Mouse (Mus musculus): ENCODE measurements at regions not wholly inside any gene's neighbourhood (a gene's known extent, or its start where the extent isn't known, plus 50 kb on each side); places are given as distances from the start of the nearest gene placed in this dataset.
A peak's percentile ranks its signal among the peaks of the same experiment; 100 is the strongest.

DNA sequence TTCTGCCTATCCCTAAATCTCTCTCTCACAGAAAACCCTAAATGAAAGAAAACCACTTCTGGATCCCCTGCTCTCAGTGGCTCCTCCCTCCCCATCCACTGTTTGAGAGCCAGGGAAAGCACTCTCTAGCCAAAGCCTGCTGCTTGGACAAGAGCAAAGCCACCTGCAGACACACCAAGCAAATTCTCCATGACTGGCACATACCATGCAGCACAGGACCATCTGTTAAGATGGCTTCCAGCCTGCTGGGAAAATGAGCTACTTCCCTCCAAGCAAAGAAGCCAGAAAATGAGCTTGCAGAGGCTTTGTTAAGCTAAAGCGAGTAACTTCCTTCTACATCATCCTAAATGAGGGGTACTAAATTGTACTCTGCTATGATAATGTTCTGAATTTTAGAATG, 534.6 kb upstream of the Lmcd1 start:
- no peaks in the 10 kb centered on the region for H3K36me3 ChIP-seq (replicated peaks)
- no peak overlapping the region for H3K4me2 ChIP-seq
- ATAC-seq (replicated peaks): no peak
- no peaks in the 10 kb centered on the region for H3K4me1 ChIP-seq
- no peak overlapping the region for H3K9ac ChIP-seq
- H3K4me3 ChIP-seq: no peak overlapping the region
- no peak overlapping the region for H3K27ac ChIP-seq
- WGBS: 90% methylated on average over 1 of the region's 1 CpGs
- H3K27me3 ChIP-seq (replicated peaks): no peaks in the 10 kb centered on the region
- no peaks in the 10 kb centered on the region for H3K9me3 ChIP-seq

DNA sequence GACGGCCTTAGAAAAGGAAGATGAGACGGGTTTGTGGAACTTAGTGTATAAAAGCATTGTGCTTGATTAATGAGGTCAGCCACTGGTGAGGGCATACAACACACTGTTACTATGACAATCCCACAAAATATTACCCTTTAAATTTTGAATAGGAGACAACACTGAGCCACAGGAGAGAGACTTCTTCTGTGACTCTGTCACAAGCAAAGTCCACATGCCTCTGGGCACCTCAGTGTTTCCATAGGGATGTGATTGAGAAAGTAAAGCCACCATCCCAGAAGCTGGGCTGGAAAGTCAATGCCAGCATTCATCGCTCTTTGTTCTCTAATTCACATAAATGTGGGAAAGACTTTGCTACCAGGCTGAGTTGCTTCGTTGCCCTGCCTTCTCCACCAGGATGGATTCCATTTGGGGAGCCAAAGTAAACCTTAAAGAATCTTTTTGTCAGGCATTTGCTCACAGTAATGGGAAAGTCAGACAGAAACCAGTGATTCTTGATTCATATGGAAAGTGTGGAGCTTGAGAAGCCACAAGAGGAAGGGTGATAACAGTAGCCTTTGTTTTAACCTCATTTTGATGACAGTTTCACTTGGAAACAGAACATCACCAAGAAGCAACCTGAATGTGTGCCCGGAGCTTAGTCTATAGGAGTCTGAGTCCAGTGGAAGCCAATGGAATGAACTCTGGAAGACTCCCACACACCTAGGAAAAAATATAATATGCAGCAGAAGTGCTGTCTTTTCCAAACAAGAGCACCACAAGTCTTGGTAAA, 491.7 kb upstream of the Lmcd1 start:
- Histone ChIP-seq H3K4me3 (no peak overlapping the region), H3K4me1 (no peaks in the 10 kb centered on the region), H3K27me3 (replicated peaks) (no peaks in the 10 kb centered on the region), H3K4me2 (no peak overlapping the region), H3K27ac (no peak overlapping the region), H3K36me3 (replicated peaks) (no peaks in the 10 kb centered on the region), H3K9me3 (no peaks in the 10 kb centered on the region), H3K9ac (no peak overlapping the region)
- ATAC-seq (replicated peaks): 0 out of 2 replicates have a peak, but pooled peaks have one; percentile 52
- 69% methylated on average over 5 of the region's 5 CpGs for WGBS

DNA sequence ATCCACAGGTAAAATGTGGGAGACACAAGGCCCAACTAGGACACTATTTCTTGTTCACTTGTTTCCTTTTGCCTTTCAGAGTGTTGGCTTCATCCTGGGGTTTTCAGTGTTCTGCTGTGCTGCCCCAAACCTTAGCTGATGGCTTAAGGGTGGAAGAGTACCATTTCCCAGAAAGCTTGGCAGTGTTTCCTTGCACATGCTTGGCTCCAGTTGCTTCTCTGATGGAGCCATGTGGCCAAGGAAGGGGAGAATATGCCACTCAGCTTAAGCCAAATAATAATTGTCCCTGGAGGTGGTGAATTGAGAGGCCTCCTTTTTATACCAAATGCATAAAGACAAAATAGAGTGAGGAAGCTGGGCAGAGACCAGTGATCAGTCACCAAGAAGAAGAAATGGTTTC, 464.9 kb upstream of the Lmcd1 start:
- H3K27me3 ChIP-seq (replicated peaks): no peaks in the 10 kb centered on the region

DNA sequence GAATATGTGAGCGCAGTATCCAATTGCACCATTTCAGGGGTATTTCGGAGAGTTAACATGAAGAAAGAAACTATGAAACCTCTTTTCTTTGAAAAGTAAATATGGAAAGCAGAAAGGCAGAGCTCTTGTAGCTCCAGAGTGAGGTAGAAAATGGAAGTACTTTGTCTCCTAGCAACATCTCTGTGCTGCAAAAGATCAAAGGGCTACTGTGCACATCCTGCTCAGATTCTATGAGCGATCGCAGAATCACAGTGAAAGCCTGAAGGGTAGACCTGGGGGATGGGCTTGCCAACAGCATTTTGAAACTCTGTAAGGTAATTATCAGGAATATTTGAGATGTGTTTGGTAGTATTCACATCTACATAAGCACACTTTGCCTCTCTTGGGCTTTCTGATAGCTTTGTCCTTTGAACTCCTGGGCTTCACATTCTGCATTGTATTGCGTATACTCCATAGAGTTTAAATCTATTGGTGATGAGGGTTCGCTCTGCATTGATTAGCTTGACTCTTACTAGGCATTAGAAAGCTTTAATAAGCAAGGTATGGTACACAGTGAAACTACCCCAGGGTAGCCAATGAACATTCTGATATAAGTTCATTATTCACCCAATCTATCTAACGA, 459.5 kb upstream of the Lmcd1 start:
- no peak overlapping the region for H3K4me2 ChIP-seq
- peak overlapping the region; percentile 26 for H3K27ac ChIP-seq
- no peaks in the 10 kb centered on the region for H3K36me3 ChIP-seq (replicated peaks)
- WGBS: 51% methylated on average over 7 of the region's 7 CpGs
- no peak overlapping the region for H3K4me3 ChIP-seq
- H3K9ac ChIP-seq: no peak overlapping the region
- no peaks in the 10 kb centered on the region for H3K27me3 ChIP-seq (replicated peaks)
- ATAC-seq (replicated peaks): peak; percentile 96
- no peaks in the 10 kb centered on the region; the same call in 1 of the 2 replicates for H3K9me3 ChIP-seq
- peaks cover 10% of the 10 kb centered on the region; the same call in 1 of the 2 replicates for H3K4me1 ChIP-seq

More for the DNA sequence above, 464.9 kb upstream of the Lmcd1 start:
- Histone ChIP-seq H3K4me3 (no peak overlapping the region), H3K27ac (no peak overlapping the region), H3K9ac (no peak overlapping the region), H3K9me3 (no peaks in the 10 kb centered on the region; the same call in 1 of the 2 replicates), H3K36me3 (replicated peaks) (no peaks in the 10 kb centered on the region), H3K4me1 (peaks cover 4% of the 10 kb centered on the region; the same call in 1 of the 2 replicates), H3K4me2 (no peak overlapping the region)
- no peak for ATAC-seq (replicated peaks)

DNA sequence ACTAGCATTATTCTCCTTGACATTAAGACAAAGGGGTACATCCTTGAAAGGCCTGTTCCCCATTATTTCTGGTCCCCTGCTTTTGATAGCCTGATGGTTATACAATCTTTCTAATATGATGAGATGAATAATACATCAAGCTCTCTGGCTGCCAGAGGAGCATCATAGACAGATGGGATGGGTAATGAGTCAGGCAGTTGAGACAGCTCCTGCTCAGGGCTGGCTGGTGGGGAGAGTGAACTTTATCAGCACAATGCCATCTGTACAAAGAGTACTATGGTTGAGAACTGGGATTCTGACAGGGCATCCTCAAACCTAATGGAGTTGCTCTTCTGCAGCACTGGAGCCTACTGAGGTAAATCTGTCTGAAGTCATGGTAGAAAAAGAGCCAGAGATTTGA, 458.4 kb upstream of the Lmcd1 start:
- Histone ChIP-seq H3K4me1 (peaks cover 10% of the 10 kb centered on the region; the same call in 1 of the 2 replicates), H3K4me2 (no peak overlapping the region)

DNA sequence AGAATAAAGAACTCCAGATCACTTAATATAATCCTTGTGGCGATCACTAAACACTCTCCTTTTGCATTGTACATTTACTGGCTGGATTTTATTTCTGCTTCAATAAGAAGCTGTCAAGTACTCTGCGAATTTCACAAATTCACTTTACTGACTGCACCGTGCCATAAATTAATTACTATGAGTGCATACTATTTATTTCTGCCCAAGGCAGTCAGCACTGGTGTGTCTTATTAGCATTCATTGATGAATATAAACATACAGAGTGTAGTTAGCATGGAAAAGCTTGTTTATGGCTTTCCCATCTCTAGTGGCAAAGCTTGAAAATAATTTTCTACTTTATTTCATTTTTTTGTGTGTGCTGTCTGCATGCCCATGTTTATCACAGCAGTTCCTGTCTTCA, 453.3 kb upstream of the Lmcd1 start:
- Histone ChIP-seq H3K4me3 (no peak overlapping the region), H3K27me3 (replicated peaks) (no peaks in the 10 kb centered on the region), H3K4me1 (no peaks in the 10 kb centered on the region), H3K4me2 (no peak overlapping the region), H3K9me3 (no peaks in the 10 kb centered on the region), H3K9ac (no peak overlapping the region), H3K27ac (no peak overlapping the region), H3K36me3 (replicated peaks) (no peaks in the 10 kb centered on the region)
- peak; percentile 54; the same call in 1 of the 2 replicates for ATAC-seq (replicated peaks)
- 66% methylated on average over 3 of the region's 3 CpGs for WGBS

More for the DNA sequence above, 458.4 kb upstream of the Lmcd1 start:
- no peaks in the 10 kb centered on the region; the same call in 1 of the 2 replicates for H3K9me3 ChIP-seq
- H3K9ac ChIP-seq: no peak overlapping the region
- no peak overlapping the region for H3K4me3 ChIP-seq
- no peaks in the 10 kb centered on the region for H3K27me3 ChIP-seq (replicated peaks)
- H3K27ac ChIP-seq: no peak overlapping the region
- no peaks in the 10 kb centered on the region for H3K36me3 ChIP-seq (replicated peaks)
- ATAC-seq (replicated peaks): no peak

DNA sequence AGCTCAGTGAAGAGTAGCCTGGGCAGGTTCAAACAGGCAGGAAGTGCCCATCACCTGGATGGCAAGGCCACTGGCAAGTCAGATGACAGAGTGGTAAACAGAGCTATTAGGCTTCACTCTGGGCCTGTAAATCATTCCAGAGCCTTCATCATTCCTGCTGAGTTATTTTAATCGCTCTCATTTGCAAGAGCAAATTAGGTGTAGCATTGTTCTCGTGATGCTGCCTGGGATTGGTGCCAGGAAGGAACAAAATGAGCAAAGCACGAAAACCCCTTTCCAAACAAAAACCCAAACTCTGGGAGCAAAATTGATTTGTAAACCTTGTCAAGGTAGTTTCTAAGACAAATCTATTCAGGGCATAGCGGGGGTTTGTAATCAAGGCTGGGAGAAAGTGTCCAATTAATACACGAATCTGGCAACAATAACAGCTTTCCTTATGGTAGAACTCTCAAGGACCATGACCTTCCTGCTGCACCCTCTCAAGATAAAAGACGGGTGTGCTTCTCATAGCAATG, 429.2 kb upstream of the Lmcd1 start:
- Histone ChIP-seq H3K4me3 (no peak overlapping the region), H3K4me2 (no peak overlapping the region), H3K27ac (no peak overlapping the region), H3K9ac (no peak overlapping the region), H3K4me1 (no peaks in the 10 kb centered on the region), H3K36me3 (replicated peaks) (no peaks in the 10 kb centered on the region), H3K27me3 (replicated peaks) (no peaks in the 10 kb centered on the region), H3K9me3 (no peaks in the 10 kb centered on the region)
- ATAC-seq (replicated peaks): no peak
- WGBS: 56% methylated on average over 6 of the region's 6 CpGs

DNA sequence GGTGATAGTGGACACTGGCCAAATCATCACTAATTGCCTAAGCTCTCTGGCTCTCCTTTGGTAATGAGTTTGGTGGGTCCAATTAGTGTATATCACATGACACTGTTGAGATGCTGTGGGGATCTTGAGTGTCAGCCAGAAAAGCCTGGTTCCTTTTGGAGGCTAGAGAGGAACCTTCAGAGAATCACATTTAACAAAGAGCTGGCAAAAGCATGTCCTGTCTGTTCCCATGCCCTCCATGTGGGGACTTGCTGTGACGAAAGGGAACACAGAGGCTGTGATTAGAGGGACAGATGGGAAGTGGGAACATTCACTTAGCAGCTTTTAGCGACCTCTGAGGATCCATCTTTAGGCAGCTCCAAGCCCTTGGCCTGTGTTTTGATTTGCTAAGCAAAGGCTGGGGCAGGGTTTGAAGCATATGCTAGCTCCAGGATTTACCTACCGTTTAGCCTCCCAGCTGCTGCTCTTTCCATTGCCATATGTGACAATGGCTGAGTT, 407.4 kb upstream of the Lmcd1 start:
- Histone ChIP-seq H3K4me3 (no peak overlapping the region), H3K4me1 (no peaks in the 10 kb centered on the region), H3K36me3 (replicated peaks) (no peaks in the 10 kb centered on the region), H3K9me3 (no peaks in the 10 kb centered on the region), H3K27me3 (replicated peaks) (no peaks in the 10 kb centered on the region), H3K4me2 (no peak overlapping the region), H3K9ac (no peak overlapping the region), H3K27ac (no peak overlapping the region)
- 61% methylated on average over 3 of the region's 3 CpGs for WGBS
- ATAC-seq (replicated peaks): no peak; the same call in 1 of the 2 replicates

DNA sequence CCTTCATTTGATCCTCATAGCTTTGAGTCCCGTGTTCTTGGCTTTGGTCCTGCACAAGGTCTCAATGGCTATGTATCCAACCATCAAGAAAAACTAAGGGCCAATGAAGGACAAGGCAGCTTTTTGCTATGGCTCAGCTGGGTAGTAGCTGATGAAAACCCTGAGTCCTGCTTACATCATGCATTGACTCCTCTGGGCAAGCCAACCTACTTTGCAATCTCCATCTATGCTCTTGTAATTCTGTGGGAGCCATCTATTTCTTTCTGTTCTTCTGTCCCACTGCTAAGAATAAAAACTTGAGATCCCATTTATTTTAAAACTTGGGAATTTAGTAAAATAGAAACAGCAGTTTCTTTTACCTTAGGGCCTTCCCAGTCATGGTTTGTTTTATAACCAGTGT, 391.0 kb upstream of the Lmcd1 start:
- H3K9me3 ChIP-seq: no peaks in the 10 kb centered on the region
- H3K36me3 ChIP-seq (replicated peaks): no peaks in the 10 kb centered on the region
- WGBS: 86% methylated on average over 1 of the region's 1 CpGs
- H3K4me1 ChIP-seq: no peaks in the 10 kb centered on the region
- H3K9ac ChIP-seq: no peak overlapping the region
- H3K27me3 ChIP-seq (replicated peaks): no peaks in the 10 kb centered on the region
- H3K27ac ChIP-seq: no peak overlapping the region
- ATAC-seq (replicated peaks): no peak
- H3K4me3 ChIP-seq: no peak overlapping the region
- no peak overlapping the region for H3K4me2 ChIP-seq

DNA sequence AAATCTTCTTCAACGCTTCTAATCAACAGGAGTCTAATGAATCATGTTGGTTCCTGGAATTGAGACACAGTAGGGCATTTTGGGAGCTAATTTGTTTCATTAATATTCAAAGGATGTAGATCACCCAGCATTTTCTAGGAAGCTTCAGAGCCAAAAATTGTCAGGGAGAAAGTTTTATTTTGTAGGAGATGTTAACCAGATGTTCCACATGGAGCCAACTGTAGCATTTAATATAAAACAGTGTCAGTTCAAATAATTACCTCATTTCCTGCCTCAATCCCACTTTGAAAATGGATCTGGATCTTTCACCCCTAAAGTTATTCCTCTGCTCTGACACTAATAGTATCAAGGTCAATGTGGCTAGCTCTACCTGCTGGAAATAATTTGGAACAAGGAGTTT, 389.6 kb upstream of the Lmcd1 start:
- H3K4me2 ChIP-seq: no peak overlapping the region
- H3K4me3 ChIP-seq: no peak overlapping the region
- no peak overlapping the region for H3K27ac ChIP-seq
- no peak overlapping the region for H3K9ac ChIP-seq
- ATAC-seq (replicated peaks): no peak
- H3K9me3 ChIP-seq: no peaks in the 10 kb centered on the region
- H3K4me1 ChIP-seq: no peaks in the 10 kb centered on the region
- no peaks in the 10 kb centered on the region for H3K27me3 ChIP-seq (replicated peaks)
- H3K36me3 ChIP-seq (replicated peaks): no peaks in the 10 kb centered on the region
- WGBS: 75% methylated on average over 1 of the region's 1 CpGs

DNA sequence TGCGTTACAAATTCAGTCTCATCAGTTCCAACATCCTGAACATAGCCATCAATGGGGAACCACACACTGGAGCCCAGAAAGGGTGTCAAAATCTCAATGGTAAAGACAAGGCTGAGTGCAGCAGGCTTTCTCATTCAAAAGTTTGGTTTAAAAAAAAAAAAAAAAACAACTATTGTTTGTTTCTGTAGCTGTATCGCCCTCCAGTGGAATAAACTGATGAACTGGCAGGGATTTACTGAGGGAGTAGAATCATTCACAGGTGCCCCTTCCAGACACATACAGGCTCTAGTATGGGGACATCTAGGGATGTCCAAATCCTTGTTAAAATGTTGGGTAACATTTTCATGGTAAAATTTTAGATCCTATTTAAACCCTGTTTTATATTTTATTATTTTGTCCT, 361.6 kb upstream of the Lmcd1 start:
- peaks cover 5% of the 10 kb centered on the region; the same call in 1 of the 2 replicates for H3K4me1 ChIP-seq
- H3K4me2 ChIP-seq: no peak overlapping the region
- H3K9me3 ChIP-seq: no peaks in the 10 kb centered on the region
- no peak overlapping the region for H3K27ac ChIP-seq
- no peak overlapping the region for H3K4me3 ChIP-seq
- ATAC-seq (replicated peaks): no peak
- H3K27me3 ChIP-seq (replicated peaks): no peaks in the 10 kb centered on the region
- no peak overlapping the region for H3K9ac ChIP-seq
- 64% methylated on average over 2 of the region's 2 CpGs for WGBS
- H3K36me3 ChIP-seq (replicated peaks): no peaks in the 10 kb centered on the region

DNA sequence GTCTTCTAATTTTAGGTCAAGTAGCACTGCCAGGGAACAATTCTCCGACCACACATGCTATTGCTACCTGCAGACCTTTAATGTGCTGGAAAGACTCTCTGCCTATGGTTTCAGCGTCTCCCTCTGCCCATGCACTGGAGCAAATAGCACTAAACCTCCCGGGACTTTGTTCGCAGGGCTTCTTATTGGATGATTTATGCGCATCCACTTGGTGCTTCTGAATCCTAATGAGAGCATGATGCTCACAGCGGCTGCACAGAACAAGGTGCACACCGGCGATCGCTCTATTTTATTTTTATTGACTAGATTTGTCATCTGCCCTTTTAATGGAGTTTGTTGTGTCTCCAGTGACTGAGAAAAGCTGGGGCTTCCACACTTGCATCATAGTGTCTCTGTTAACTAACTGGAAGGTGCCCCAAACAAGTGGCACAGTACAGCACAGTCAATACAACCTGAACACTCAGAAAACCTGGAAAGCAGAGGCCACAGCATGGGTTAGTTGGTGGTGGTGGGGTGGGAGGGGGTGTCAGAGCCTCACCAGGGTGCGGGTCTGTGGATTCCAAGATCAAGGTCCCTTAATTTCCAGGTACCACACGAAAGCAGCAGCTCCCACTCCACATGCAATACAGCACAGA, 359.7 kb upstream of the Lmcd1 start:
- WGBS: 42% methylated on average over 11 of the region's 11 CpGs
- no peaks in the 10 kb centered on the region for H3K27me3 ChIP-seq (replicated peaks)

More for the DNA sequence above, 359.7 kb upstream of the Lmcd1 start:
- H3K27ac ChIP-seq: no peak overlapping the region
- H3K4me2 ChIP-seq: no peak overlapping the region
- peak; percentile 71; the same call in 1 of the 2 replicates for ATAC-seq (replicated peaks)
- H3K4me3 ChIP-seq: no peak overlapping the region
- no peak overlapping the region for H3K9ac ChIP-seq
- no peaks in the 10 kb centered on the region for H3K36me3 ChIP-seq (replicated peaks)
- H3K9me3 ChIP-seq: no peaks in the 10 kb centered on the region
- H3K4me1 ChIP-seq: peaks cover 5% of the 10 kb centered on the region; the same call in 1 of the 2 replicates

Measured in midbrain, embryonic 15.5 days (tissue).